Mouse (Mus musculus) embryonic facial prominence, embryonic 13.5 days (tissue): ENCODE measurements at regions not wholly inside any gene's neighbourhood (a gene's known extent, or its start where the extent isn't known, plus 50 kb on each side); places are given as distances from the start of the nearest gene placed in this dataset.
"Not testable (repeated sequence)": the region's sequence is repeated elsewhere in the genome, so short reads cannot be mapped to it uniquely, and the experiment has no call there.

Source experiments
- ATAC-seq: fragments of 200-750 bp; cut with Nextera tagmentation; 2 replicates; pipeline ENCODE4 v1.8.0; 2017; ENCODE audit warnings: low read depth; ENCODE audit not compliant: insufficient number of reproducible peaks, insufficient read depth, low FRiP score, low TSS enrichment
- H3K27ac ChIP-seq: fragments of 300-500 bp; sonication (generic); 2 replicates; pipeline ENCODE4 v1.5.1; 2015; ENCODE audit warnings: moderate library complexity, mild to moderate bottlenecking, inconsistent platforms
- H3K27me3 ChIP-seq: fragments of 300-500 bp; sonication (generic); 2 replicates; pipeline ENCODE4 v1.6.1; 2015; ENCODE audit warnings: mild to moderate bottlenecking, inconsistent platforms
- H3K36me3 ChIP-seq: fragments of 300-500 bp; sonication (generic); 2 replicates; pipeline ENCODE4 v1.6.1; 2015; ENCODE audit warnings: mild to moderate bottlenecking, inconsistent platforms
- H3K4me1 ChIP-seq: fragments of 300-500 bp; sonication (generic); 2 replicates; pipeline ENCODE4 v1.6.1; 2015; ENCODE audit warnings: inconsistent platforms
- H3K4me2 ChIP-seq: fragments of 300-500 bp; sonication (generic); 2 replicates; pipeline ENCODE4 v1.6.1; 2015; ENCODE audit warnings: moderate library complexity, mild to moderate bottlenecking, inconsistent platforms
- H3K4me3 ChIP-seq: fragments of 300-500 bp; sonication (generic); 2 replicates; pipeline ENCODE4 v1.5.1; 2015; ENCODE audit warnings: mild to moderate bottlenecking, inconsistent platforms
- H3K9ac ChIP-seq: fragments of 300-500 bp; sonication (generic); 2 replicates; pipeline ENCODE4 v1.6.1; 2015; ENCODE audit warnings: mild to moderate bottlenecking, inconsistent platforms
- H3K9me3 ChIP-seq: fragments of 300-500 bp; sonication (generic); 2 replicates; pipeline ENCODE4 v1.6.1; 2016; ENCODE audit warnings: inconsistent platforms
- WGBS: fragments of 180-500 bp; shearing (Covaris S2); methylation state at CpG from one replicate; pipeline ENCODE4 v1.1.7; 2015; ENCODE audit warnings: mixed read lengths; 5-methylcytosine and 5-hydroxymethylcytosine counted together

DNA sequence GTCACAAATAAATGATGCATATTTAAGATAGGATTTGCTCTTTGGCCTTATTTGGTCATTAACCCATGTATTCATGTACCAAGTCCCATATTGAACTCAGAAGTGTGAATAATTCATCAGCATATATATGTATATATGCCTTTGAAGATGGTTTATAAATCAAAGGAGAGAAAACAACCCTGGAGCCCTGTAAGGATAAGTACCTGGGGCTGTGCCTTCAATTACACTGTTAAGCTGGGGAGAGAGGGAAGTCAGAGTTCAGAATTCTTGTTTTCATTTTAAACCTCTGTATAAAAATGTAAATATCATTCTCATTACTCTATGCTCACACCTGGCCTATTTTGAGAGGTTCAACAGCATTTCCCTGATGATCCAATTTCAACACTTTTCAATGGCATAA lies 299.8 kb upstream of the Gm6657 start:
- Histone ChIP-seq H3K4me1 (no peaks in the 10 kb centered on the region), H3K27me3 (no peaks in the 10 kb centered on the region), H3K9ac (no peak overlapping the region), H3K4me2 (no peak overlapping the region), H3K9me3 (no peaks in the 10 kb centered on the region), H3K36me3 (no peaks in the 10 kb centered on the region), H3K4me3 (no peak overlapping the region), H3K27ac (no peak overlapping the region)
- ATAC-seq: no peak

DNA sequence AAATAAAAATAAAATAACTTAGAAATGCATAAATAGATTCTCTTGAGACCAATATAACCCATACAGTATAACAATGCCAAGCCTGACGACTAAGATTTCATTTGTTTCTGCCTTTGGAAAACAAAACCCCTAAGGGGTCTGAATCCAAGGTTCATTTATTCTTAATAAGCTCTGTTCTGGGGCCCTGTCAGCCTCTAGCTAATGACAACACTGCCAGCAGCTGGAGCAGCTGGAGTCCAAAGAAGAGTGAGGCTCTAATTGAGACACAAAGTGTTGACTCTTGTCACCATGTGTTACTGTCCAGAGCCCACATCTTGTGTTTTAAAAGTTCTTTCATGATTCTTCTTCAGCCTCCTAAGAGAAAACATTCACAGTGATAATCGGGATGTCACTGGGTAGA lies 298.5 kb upstream of the Gm6657 start:
- H3K27ac ChIP-seq: no peak overlapping the region
- ATAC-seq: no peak

DNA sequence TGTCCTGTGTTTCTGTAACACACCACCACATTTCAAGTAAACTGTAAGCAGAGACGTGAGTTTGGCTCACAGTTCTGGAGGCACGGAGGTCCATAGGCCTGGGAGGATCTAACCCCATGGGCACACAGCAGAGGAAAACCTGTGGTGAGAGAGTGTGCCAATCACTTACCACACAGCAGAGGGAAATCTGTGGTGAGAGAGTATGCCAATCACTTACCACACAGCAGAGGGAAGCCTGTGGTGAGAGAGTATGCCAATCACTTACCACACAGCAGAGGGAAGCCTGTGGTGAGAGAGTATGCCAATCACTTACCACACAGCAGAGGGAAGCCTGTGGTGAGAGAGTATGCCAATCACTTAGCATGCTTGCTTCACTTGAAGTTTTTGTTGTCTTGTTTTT lies 295.1 kb upstream of the Gm6657 start:
- not testable (repeated sequence) for H3K36me3 ChIP-seq, H3K9ac ChIP-seq, H3K4me2 ChIP-seq, H3K4me1 ChIP-seq, H3K4me3 ChIP-seq, H3K27me3 ChIP-seq, H3K9me3 ChIP-seq, H3K27ac ChIP-seq, ATAC-seq
- 74% methylated on average over 2 of the region's 2 CpGs for WGBS

More for the DNA sequence above, 298.5 kb upstream of the Gm6657 start:
- Histone ChIP-seq H3K9ac (no peak overlapping the region), H3K36me3 (no peaks in the 10 kb centered on the region), H3K27me3 (no peaks in the 10 kb centered on the region), H3K4me2 (no peak overlapping the region), H3K4me3 (no peak overlapping the region), H3K4me1 (no peaks in the 10 kb centered on the region), H3K9me3 (no peaks in the 10 kb centered on the region)
- 68% methylated on average over 2 of the region's 2 CpGs for WGBS

GRCm38 (mm10) chr12:77901254-77901653 lies 292.8 kb upstream of the Gm6657 start:
- Histone ChIP-seq H3K4me1 (no peaks in the 10 kb centered on the region), H3K27me3 (no peaks in the 10 kb centered on the region), H3K4me3 (no peak overlapping the region), H3K27ac (no peak overlapping the region), H3K9ac (no peak overlapping the region), H3K4me2 (no peak overlapping the region), H3K9me3 (no peaks in the 10 kb centered on the region), H3K36me3 (no peaks in the 10 kb centered on the region)
- WGBS: 100% methylated on average over 1 of the region's 1 CpGs
- ATAC-seq: no peak

DNA sequence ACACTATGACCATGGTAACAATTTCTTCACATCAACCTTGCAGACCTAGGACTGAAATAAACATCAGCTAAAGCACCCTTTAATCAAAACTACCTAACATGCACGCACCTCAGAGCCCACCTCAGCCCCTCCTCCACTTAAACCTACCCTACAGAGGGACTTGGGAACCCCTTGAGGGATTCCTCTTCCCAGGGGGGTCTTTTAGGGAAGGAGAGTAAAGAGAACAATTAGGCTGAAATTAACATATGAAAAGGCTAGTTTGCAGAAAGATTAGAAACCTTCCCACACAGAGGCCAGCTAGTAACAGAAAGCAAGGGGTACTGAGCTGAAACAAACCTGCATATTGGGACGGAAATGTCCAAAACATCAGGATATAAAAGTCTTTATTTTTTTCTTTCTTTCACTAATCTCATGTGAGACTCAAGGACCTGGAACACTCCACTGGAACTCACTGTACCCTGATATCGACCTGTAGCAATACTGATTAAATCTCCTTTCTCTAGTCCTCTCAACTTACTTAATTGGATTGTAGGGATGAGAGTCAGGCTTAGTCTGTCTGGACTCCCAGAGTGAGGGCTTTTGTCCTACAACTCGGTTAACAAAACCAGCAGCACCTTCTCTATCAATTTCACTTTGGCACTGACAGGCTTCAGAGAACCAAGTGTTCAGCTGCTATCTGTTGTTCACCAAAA lies 281.0 kb upstream of the Gm6657 start:
- Histone ChIP-seq H3K4me2 (no peak overlapping the region), H3K4me3 (no peak overlapping the region), H3K27ac (no peak overlapping the region), H3K27me3 (no peaks in the 10 kb centered on the region), H3K9me3 (no peaks in the 10 kb centered on the region), H3K4me1 (no peaks in the 10 kb centered on the region), H3K36me3 (no peaks in the 10 kb centered on the region), H3K9ac (no peak overlapping the region)
- 27% methylated on average over 4 of the region's 4 CpGs for WGBS
- ATAC-seq: no peak

DNA sequence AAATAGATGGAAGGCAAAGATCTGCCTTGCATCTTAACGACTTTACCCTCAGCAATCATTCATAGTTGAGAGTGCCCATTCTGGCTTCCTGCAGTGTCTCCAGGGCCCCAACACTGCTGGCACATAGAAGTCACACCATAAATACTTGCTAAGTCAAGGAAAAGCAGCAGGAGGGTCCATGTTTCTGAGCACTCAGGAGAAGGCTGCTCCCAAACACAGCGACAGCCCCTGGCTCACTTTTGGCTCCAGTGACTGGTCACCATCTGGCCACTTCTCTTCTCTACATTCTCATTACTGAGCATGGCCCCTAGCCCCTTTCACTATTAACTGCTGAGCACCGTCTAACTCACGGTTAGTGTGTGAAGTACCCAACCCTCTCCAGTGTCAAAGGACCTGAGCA lies 265.3 kb upstream of the Gm6657 start:
- Histone ChIP-seq H3K4me2 (no peak overlapping the region), H3K27ac (no peak overlapping the region), H3K4me3 (no peak overlapping the region), H3K36me3 (no peaks in the 10 kb centered on the region), H3K9me3 (no peaks in the 10 kb centered on the region), H3K9ac (no peak overlapping the region), H3K27me3 (no peaks in the 10 kb centered on the region), H3K4me1 (no peaks in the 10 kb centered on the region)
- no peak for ATAC-seq
- 81% methylated on average over 4 of the region's 4 CpGs for WGBS

DNA sequence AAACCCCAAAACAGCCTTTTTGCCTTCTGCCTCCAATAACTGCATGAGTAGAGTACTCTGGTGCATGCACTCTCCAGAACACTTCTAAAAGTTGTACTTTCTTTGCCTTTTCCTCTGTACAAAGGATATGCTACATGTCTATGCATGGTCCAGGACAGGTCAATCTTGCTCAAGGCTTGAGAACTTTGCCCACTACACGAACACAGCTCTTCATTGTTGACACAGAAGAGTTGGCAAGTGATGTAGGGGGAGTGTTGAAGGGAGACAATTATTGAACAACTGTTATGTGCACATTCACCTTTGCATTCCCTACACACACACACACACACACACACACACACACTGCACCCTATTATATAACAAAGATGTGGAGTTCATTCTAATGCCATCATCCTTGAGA lies 264.5 kb upstream of the Gm6657 start:
- no peak for ATAC-seq
- H3K4me1 ChIP-seq: no peaks in the 10 kb centered on the region
- no peaks in the 10 kb centered on the region for H3K36me3 ChIP-seq
- H3K27me3 ChIP-seq: no peaks in the 10 kb centered on the region
- no peaks in the 10 kb centered on the region for H3K9me3 ChIP-seq
- no peak overlapping the region for H3K27ac ChIP-seq
- H3K4me3 ChIP-seq: no peak overlapping the region
- no peak overlapping the region for H3K4me2 ChIP-seq
- WGBS: 68% methylated on average over 1 of the region's 1 CpGs
- no peak overlapping the region for H3K9ac ChIP-seq

- H3K9me3 ChIP-seq: no peaks in the 10 kb centered on the region
- no peak overlapping the region for H3K4me3 ChIP-seq
- peaks cover 5% of the 10 kb centered on the region; the same call in 1 of the 2 replicates for H3K27me3 ChIP-seq
- ATAC-seq: no peak
- no peak overlapping the region for H3K4me2 ChIP-seq
- H3K4me1 ChIP-seq: peaks cover 4% of the 10 kb centered on the region; the same call in 1 of the 2 replicates
- no peak overlapping the region for H3K27ac ChIP-seq
- H3K36me3 ChIP-seq: no peaks in the 10 kb centered on the region
- WGBS: 54% methylated on average over 8 of the region's 8 CpGs
- H3K9ac ChIP-seq: no peak overlapping the region
Observed at GRCm38 (mm10) chr12:77943960-77944359, 250.1 kb upstream of the Gm6657 start.

- H3K27ac ChIP-seq: no peak overlapping the region
- ATAC-seq: no peak
- peak overlapping the region; percentile 27 for H3K4me3 ChIP-seq
- H3K36me3 ChIP-seq: no peaks in the 10 kb centered on the region
- 33% methylated on average over 16 of the region's 16 CpGs for WGBS
- H3K9me3 ChIP-seq: no peaks in the 10 kb centered on the region
- H3K4me2 ChIP-seq: peak overlapping the region; percentile 54
- H3K9ac ChIP-seq: 0 out of 2 replicates have a peak overlapping the region, but pooled peaks have one; percentile 12
- peaks cover 6% of the 10 kb centered on the region; the same call in 1 of the 2 replicates for H3K27me3 ChIP-seq
- H3K4me1 ChIP-seq: no peaks in the 10 kb centered on the region; the same call in 1 of the 2 replicates
Observed at GRCm38 (mm10) chr12:77949474-77950017, 244.5 kb upstream of the Gm6657 start.

- no peak overlapping the region for H3K4me3 ChIP-seq
- peaks cover 8% of the 10 kb centered on the region for H3K4me1 ChIP-seq
- no peak overlapping the region for H3K27ac ChIP-seq
- H3K36me3 ChIP-seq: no peaks in the 10 kb centered on the region
- no peaks in the 10 kb centered on the region for H3K9me3 ChIP-seq
- H3K4me2 ChIP-seq: no peak overlapping the region
- 59% methylated on average over 2 of the region's 2 CpGs for WGBS
- peaks cover 6% of the 10 kb centered on the region; the same call in 1 of the 2 replicates for H3K27me3 ChIP-seq
- H3K9ac ChIP-seq: no peak overlapping the region
- ATAC-seq: no peak
Observed at GRCm38 (mm10) chr12:77952492-77952891, 241.6 kb upstream of the Gm6657 start.

DNA sequence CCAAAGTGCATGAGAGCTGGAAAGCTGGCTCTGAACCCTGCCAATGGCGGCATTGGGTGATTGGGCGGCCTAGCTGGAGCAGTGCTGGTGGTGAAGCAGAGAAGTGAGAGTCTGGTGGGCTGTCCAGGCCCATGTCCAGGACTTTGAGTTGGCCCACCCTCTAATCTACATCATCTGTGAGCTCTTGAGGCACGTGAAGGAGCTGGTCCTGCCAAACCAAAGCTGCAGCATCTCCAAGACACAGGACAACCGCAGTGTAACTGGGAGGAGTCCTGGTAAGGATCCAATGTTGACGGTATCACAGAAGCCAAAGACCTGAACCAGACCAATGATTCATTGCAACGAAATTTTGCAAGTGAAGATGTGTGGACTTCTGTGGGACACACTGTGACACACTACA lies 231.4 kb upstream of the Gm6657 start:
- 88% methylated on average over 6 of the region's 6 CpGs for WGBS
- no peak overlapping the region for H3K4me3 ChIP-seq
- H3K36me3 ChIP-seq: no peaks in the 10 kb centered on the region
- ATAC-seq: no peak
- H3K4me1 ChIP-seq: 0 out of 2 replicates have a peak, but pooled peaks cover 2% of the 10 kb centered on the region
- H3K27me3 ChIP-seq: no peaks in the 10 kb centered on the region
- no peak overlapping the region for H3K9ac ChIP-seq
- no peak overlapping the region for H3K27ac ChIP-seq
- 0 out of 2 replicates have a peak, but pooled peaks cover 6% of the 10 kb centered on the region for H3K9me3 ChIP-seq
- H3K4me2 ChIP-seq: no peak overlapping the region

DNA sequence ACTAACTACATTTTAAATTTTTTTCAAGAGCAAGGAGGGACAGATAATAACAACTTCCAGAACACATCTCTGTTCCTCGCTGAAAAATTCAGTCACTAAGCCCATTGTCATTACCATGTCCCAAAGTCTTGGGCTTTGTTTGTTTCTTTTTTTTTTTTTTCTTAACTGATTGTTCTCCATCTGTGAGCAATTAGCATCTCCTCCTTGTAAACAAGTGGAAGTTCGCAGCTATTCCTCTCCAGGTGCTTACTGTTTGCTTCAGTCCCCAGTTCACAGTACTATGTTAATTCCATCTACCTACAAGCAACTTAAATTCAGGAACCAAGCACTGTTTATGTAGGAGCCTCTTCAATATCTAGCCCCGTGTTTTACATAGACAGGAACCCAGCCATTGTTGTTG lies 225.5 kb upstream of the Gm6657 start:
- Histone ChIP-seq H3K4me3 (no peak overlapping the region), H3K9me3 (0 out of 2 replicates have a peak, but pooled peaks cover 6% of the 10 kb centered on the region), H3K4me2 (no peak overlapping the region), H3K27ac (no peak overlapping the region), H3K36me3 (no peaks in the 10 kb centered on the region), H3K4me1 (no peaks in the 10 kb centered on the region), H3K27me3 (no peaks in the 10 kb centered on the region), H3K9ac (no peak overlapping the region)
- WGBS: 52% methylated on average over 3 of the region's 3 CpGs
- ATAC-seq: no peak
